Mouse (Mus musculus) testis, adult 2 months (tissue): Measurements from ENCODE around the gene Anp32a.
A peak's percentile ranks its signal among the peaks of the same experiment; 100 is the strongest.

Experiments used
- CTCF ChIP-seq: fragments of 200-500 bp; IDR thresholded peaks from 2 replicates; pipeline ENCODE4 v1.5.1; 2012; ENCODE audit warnings: low read depth, mild to moderate bottlenecking, inconsistent platforms, low read length, moderate library complexity; ENCODE audit not compliant: control insufficient read depth, insufficient read depth, insufficient replicate concordance
- POLR2A ChIP-seq: fragments of 200-500 bp; IDR thresholded peaks from 2 replicates; pipeline ENCODE4 v1.6.1; 2012; ENCODE audit warnings: low read depth, mild to moderate bottlenecking, inconsistent platforms, low read length, moderate library complexity; ENCODE audit not compliant: control insufficient read depth

DNA sequence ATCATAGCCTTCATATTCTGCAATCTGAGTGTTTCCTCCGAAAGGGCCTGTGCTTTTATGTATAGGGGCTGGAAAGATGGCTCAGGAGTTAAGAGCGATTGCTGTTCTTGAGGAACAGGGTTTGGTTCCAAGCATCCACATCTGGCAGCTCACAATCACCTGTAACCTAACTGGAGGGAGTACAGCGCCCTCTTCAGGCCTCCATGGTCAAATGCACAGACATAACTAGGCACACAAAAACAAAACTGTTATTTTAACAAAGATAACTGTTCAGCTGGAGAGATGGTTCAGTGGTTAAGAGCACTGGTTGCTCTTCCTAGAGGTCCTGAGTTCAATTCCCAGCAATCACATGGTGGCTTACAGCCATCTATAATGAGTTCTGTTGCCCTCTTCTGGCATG is 15.1 kb upstream of the Anp32a start:
- no peak for TF ChIP-seq POLR2A
- TF ChIP-seq CTCF: peak; percentile 32; the same call in 1 of the 2 replicates
